ENCODE assay signal across 10 mouse cellular contexts in the genomic region with DNA sequence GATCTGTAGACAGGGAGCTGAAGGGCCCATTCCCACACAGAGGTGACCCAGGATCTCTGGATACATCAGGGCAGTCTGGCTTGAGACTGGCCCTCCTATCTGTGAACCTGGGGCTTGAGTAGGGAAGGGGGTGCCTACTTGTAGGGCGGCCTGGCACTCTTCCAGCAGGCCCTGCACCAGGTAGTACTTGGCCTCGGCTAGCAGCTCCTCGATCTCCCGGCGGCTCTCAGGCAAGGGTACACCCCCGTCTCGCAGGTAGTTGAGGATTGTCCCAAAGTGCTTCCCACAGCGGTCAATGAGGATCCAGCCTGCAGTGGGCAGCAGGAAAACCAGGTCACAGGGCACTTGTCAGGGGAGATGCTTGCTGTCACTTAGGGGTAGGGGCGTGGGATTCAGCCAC. TPM values are rescaled to one million over a fixed set of nuclear protein-coding genes. Genes with fewer than 3 reads are reported as not detected.
DNase-seq lines count a peak whose midpoint lies in the region; ATAC-seq and TF ChIP-seq lines count a peak whose summit lies in the region.
"Had no signal": no experiment of that assay in that cellular context is flagged by ENCODE, and none has a peak within 500 bp of the region (broad histone marks: within the 10 kb centered on the region; RNA-seq: fewer than 3 reads in every experiment).

No protein-coding gene starts in this region.

- no peak for TF ChIP-seq EP300 in heart, postnatal 0 days (IDR thresholded peaks at IDR 0.05; ENCODE audit: low read depth)

- WGBS in kidney, postnatal 0 days = 59% methylated on average over 9 of the region's 9 CpGs
- WGBS in embryonic facial prominence, embryonic 11.5 days = 55% methylated on average over 9 of the region's 9 CpGs
- WGBS in heart, postnatal 0 days = 79% methylated on average over 9 of the region's 9 CpGs
- 90% methylated on average over 9 of the region's 9 CpGs for WGBS in liver, embryonic 12.5 days (ENCODE audit: insufficient replicate concordance)

- H3K27ac ChIP-seq in kidney, postnatal 0 days = peak overlapping the region; percentile 67
- H3K27ac ChIP-seq in embryonic facial prominence, embryonic 11.5 days (replicated peaks; ENCODE audit: low read depth, low read length) = peak overlapping the region; percentile 66
- peak overlapping the region; percentile 78 for H3K27ac ChIP-seq in heart, postnatal 0 days (ENCODE audit: low read depth)
- H3K27ac ChIP-seq in liver, embryonic 12.5 days = peak overlapping the region; percentile 52

- no peak for TF ChIP-seq CTCF in kidney, postnatal 0 days (IDR thresholded peaks at IDR 0.05; ENCODE audit: low read depth)
- TF ChIP-seq CTCF in heart, postnatal 0 days (IDR thresholded peaks at IDR 0.05; ENCODE audit: low read depth) = no peak

- DNase-seq in kidney, postnatal 0 days (ENCODE audit: low spot score) = no peak
- DNase-seq in kidney, postnatal 36 days = no peak
- no peak for DNase-seq in embryonic facial prominence, embryonic 11.5 days (ENCODE audit: low spot score)
- DNase-seq in heart, postnatal 0 days (ENCODE audit: low spot score) = no peak
- no peak for DNase-seq in layer of hippocampus, postnatal 36 days
- DNase-seq in T-cell, adult 2 months (ENCODE audit: low spot score) = no peak
- DNase-seq: thymus, postnatal 36 days had no signal

- peaks cover 55% of the 10 kb centered on the region for H3K36me3 ChIP-seq in kidney, postnatal 0 days (ENCODE audit: insufficient read depth, low read length)
- peaks cover 25% of the 10 kb centered on the region for H3K36me3 ChIP-seq in embryonic facial prominence, embryonic 11.5 days (replicated peaks; ENCODE audit: control insufficient read depth, insufficient read depth, low read depth, low read length)
- H3K36me3 ChIP-seq in heart, postnatal 0 days (replicated peaks; ENCODE audit: control insufficient read depth, insufficient read depth, low read length) = peaks cover 94% of the 10 kb centered on the region
- peaks cover 85% of the 10 kb centered on the region for H3K36me3 ChIP-seq in liver, embryonic 12.5 days

- no peak overlapping the region for H3K4me3 ChIP-seq in kidney, postnatal 0 days (replicated peaks; ENCODE audit: low read depth, low read length)
- no peak overlapping the region for H3K4me3 ChIP-seq in embryonic facial prominence, embryonic 11.5 days (ENCODE audit: low read depth, low read length)
- no peak overlapping the region for H3K4me3 ChIP-seq in heart, postnatal 0 days (ENCODE audit: low read depth, low read length)
- no peak overlapping the region for H3K4me3 ChIP-seq in liver, embryonic 12.5 days
- H3K4me3 ChIP-seq: midbrain, embryonic 13.5 days had no signal

- H3K4me1 ChIP-seq in kidney, postnatal 0 days (replicated peaks; ENCODE audit: insufficient read depth, low read length) = peaks cover 32% of the 10 kb centered on the region
- peaks cover 15% of the 10 kb centered on the region for H3K4me1 ChIP-seq in embryonic facial prominence, embryonic 11.5 days (ENCODE audit: control insufficient read depth, insufficient read depth, low read length)
- peaks cover 42% of the 10 kb centered on the region for H3K4me1 ChIP-seq in heart, postnatal 0 days (ENCODE audit: control insufficient read depth, insufficient read depth)
- peaks cover 54% of the 10 kb centered on the region for H3K4me1 ChIP-seq in liver, embryonic 12.5 days

- 0 out of 2 replicates have a peak overlapping the region, but pooled peaks have one; percentile 18 for H3K9ac ChIP-seq in kidney, postnatal 0 days (ENCODE audit: low read depth, low read length)
- H3K9ac ChIP-seq in embryonic facial prominence, embryonic 11.5 days (replicated peaks; ENCODE audit: low read length) = peak overlapping the region; percentile 28; the same call in 1 of the 2 replicates
- no peak overlapping the region for H3K9ac ChIP-seq in heart, postnatal 0 days (replicated peaks; ENCODE audit: low read depth, low read length)
- H3K9ac ChIP-seq in liver, embryonic 12.5 days = no peak overlapping the region
- H3K9ac ChIP-seq: forebrain, postnatal 0 days; midbrain, embryonic 13.5 days had no signal

- no peaks in the 10 kb centered on the region for H3K27me3 ChIP-seq in kidney, postnatal 0 days (ENCODE audit: insufficient read depth, low read length)
- no peaks in the 10 kb centered on the region for H3K27me3 ChIP-seq in embryonic facial prominence, embryonic 11.5 days (ENCODE audit: control insufficient read depth, insufficient read depth, low read length)
- no peaks in the 10 kb centered on the region for H3K27me3 ChIP-seq in heart, postnatal 0 days (ENCODE audit: control insufficient read depth, insufficient read depth, low read length)
- H3K27me3 ChIP-seq in liver, embryonic 12.5 days (replicated peaks) = no peaks in the 10 kb centered on the region
- H3K27me3 ChIP-seq: midbrain, embryonic 13.5 days had no signal

- H3K9me3 ChIP-seq in kidney, postnatal 0 days (replicated peaks; ENCODE audit: low read length) = no peaks in the 10 kb centered on the region
- H3K9me3 ChIP-seq in embryonic facial prominence, embryonic 11.5 days (replicated peaks; ENCODE audit: control insufficient read depth, low read length) = no peaks in the 10 kb centered on the region
- no peaks in the 10 kb centered on the region for H3K9me3 ChIP-seq in heart, postnatal 0 days (replicated peaks; ENCODE audit: control insufficient read depth, low read length)
- H3K9me3 ChIP-seq in liver, embryonic 12.5 days (replicated peaks) = no peaks in the 10 kb centered on the region
- H3K9me3 ChIP-seq: midbrain, embryonic 13.5 days had no signal

- H3K4me2 ChIP-seq in kidney, postnatal 0 days (ENCODE audit: low read length) = peak overlapping the region; percentile 18; the same call in 1 of the 2 replicates
- H3K4me2 ChIP-seq in embryonic facial prominence, embryonic 11.5 days (ENCODE audit: low read depth, low read length) = no peak overlapping the region; the same call in 1 of the 2 replicates
- H3K4me2 ChIP-seq in heart, postnatal 0 days (ENCODE audit: low read depth, low read length) = no peak overlapping the region
- H3K4me2 ChIP-seq in liver, embryonic 12.5 days = no peak overlapping the region
- H3K4me2 ChIP-seq: midbrain, embryonic 13.5 days had no signal

- ATAC-seq in kidney, postnatal 0 days (replicated peaks; ENCODE audit: low FRiP score, low read depth) = no peak
- ATAC-seq in embryonic facial prominence, embryonic 11.5 days (replicated peaks; ENCODE audit: insufficient number of reproducible peaks, low FRiP score, low TSS enrichment, low read depth) = no peak
- no peak for ATAC-seq in heart, postnatal 0 days (ENCODE audit: insufficient read depth, low read depth)
- no peak for ATAC-seq in liver, embryonic 12.5 days
- ATAC-seq: midbrain, embryonic 13.5 days had no signal

RNA-seq across cellular contexts. Expression of a gene that starts 10.4 kb away (rescaled TPM):
- 80.5 and 89.7 TPM in 2 replicates for polyA plus RNA-seq in kidney, postnatal 0 days (2015; fragmentation: Nextera tagmentation; extraction: Ambion mirVana)
- polyA plus RNA-seq in embryonic facial prominence, embryonic 11.5 days (2014; fragmentation: Nextera tagmentation; extraction: Ambion mirVana) = 110 TPM in 2 replicates
- total RNA-seq in heart, postnatal 0 days (2014; rRNA removed; ENCODE audit: low replicate concordance) = 83.4 and 113 TPM in 2 replicates
- polyA plus RNA-seq in heart, postnatal 0 days (2015; fragmentation: Nextera tagmentation; extraction: Ambion mirVana) = 59.8 and 64.2 TPM in 2 replicates
- polyA plus RNA-seq in liver, embryonic 12.5 days (2016; fragmentation: Nextera tagmentation; extraction: Ambion mirVana) = 35.5 and 36.2 TPM in 2 replicates
- total RNA-seq in layer of hippocampus, postnatal 36 days (2021) = 10 to 100 TPM; 47.5 to 48.3 TPM

RNA-seq across cellular contexts. Expression of a gene that starts 10.5 kb away (rescaled TPM):
- 28.6 and 30.8 TPM in 2 replicates for polyA plus RNA-seq in kidney, postnatal 0 days (2015; fragmentation: Nextera tagmentation; extraction: Ambion mirVana)
- polyA plus RNA-seq in embryonic facial prominence, embryonic 11.5 days (2014; fragmentation: Nextera tagmentation; extraction: Ambion mirVana) = 42.3 and 44.9 TPM in 2 replicates
- 57.7 and 72.1 TPM in 2 replicates for total RNA-seq in heart, postnatal 0 days (2014; rRNA removed; ENCODE audit: low replicate concordance)
- polyA plus RNA-seq in heart, postnatal 0 days (2015; fragmentation: Nextera tagmentation; extraction: Ambion mirVana) = 28.2 and 30.5 TPM in 2 replicates
- 25.0 and 26.5 TPM in 2 replicates for polyA plus RNA-seq in liver, embryonic 12.5 days (2016; fragmentation: Nextera tagmentation; extraction: Ambion mirVana)
- total RNA-seq in layer of hippocampus, postnatal 36 days (2021) = 10 to 100 TPM; 78.0 to 81.6 TPM

Comparison
In these comparisons a context has a peak if more than half of its experiments do, and no peak if none do; other contexts are left out.
1. H3K9ac ChIP-seq: peak in kidney, postnatal 0 days (single experiment) and embryonic facial prominence, embryonic 11.5 days (single experiment); none in heart, postnatal 0 days (single experiment) and liver, embryonic 12.5 days (single experiment).
2. Peak in every context shown above with its lines, with median percentiles within 50 percentile points of each other: H3K27ac ChIP-seq.